Mouse (Mus musculus) thymus, adult 2 months (tissue): ENCODE measurements around the gene Cbx8.

Experiments
- CTCF ChIP-seq: fragments of 200-500 bp; IDR thresholded peaks from 2 replicates; pipeline ENCODE4 v1.5.1; 2012; ENCODE audit warnings: mild to moderate bottlenecking, control low read depth, low read length, moderate library complexity, borderline replicate concordance; ENCODE audit not compliant: control insufficient read depth, poor library complexity, insufficient read depth; ENCODE audit errors: extremely low read depth
- POLR2A ChIP-seq: fragments of 200-500 bp; IDR thresholded peaks from 2 replicates; pipeline ENCODE4 v1.6.1; 2012; ENCODE audit warnings: mild to moderate bottlenecking, low read length, control low read depth, moderate library complexity; ENCODE audit not compliant: control insufficient read depth, poor library complexity, insufficient read depth; ENCODE audit errors: extremely low read depth

GRCm38 (mm10) chr11:119035094-119035685 lies 5.6 kb downstream of the Cbx8 start:
- TF ChIP-seq POLR2A, result no peak
- TF ChIP-seq CTCF, result no peak
